Mouse (Mus musculus) heart, postnatal 10 days (tissue): ENCODE results near the gene Marc1. TPM values are rescaled to one million over a fixed set of nuclear protein-coding genes. Genes with fewer than 3 reads are reported as not detected.

Experiments used
- DNase-seq, 2 experiments: peaks; one replicate each; pipeline ENCODE4 v3.0.0; 2021
- intact Hi-C: fragments of 180-260 bp; cut with DNase I; formaldehyde crosslinking; loops from one replicate; pipeline ENCODE4 v1.15.1; 2025
- total RNA-seq, 2 experiments: library from RNA; stranded (reverse); gene quantifications; 2 replicates each; pipeline ENCODE4 v1.2.3; 2021

Gene Marc1
- total RNA-seq, 2 experiments from 2014 or later: not detected

DNA sequence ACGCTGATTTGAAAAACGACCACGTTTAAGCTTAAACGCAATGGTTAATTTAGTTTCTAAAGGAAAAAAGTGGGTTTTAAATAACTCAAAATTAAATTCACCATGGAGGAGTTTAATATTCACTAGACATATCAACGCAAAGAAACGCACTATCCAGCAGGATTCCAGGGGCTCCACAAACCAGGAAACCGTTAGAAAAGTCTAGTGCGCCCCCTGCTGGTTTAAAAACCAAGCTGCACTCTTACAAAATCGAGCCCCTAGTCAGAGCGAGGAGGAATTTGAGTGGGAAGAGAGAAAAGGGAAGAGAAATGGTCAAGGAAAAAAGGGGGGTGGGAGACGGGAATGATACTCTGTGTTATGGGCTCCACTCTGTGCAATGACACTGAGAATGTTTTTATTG, 14.0 kb upstream of the Marc1 start:
- intact Hi-C loops: loop anchor here (2.0 kb wide), 4 partner anchors 20 to 362 kb away; partner anchors contain the start of gene C130074G19Rik
- peak in 1 of 2 experiments; percentile 70 for DNase-seq

- peak; percentile 93 to 96 for DNase-seq
- intact Hi-C loops: loop anchor here (2.0 kb wide), 4 partner anchors 20 to 362 kb away; partner anchors contain the start of gene C130074G19Rik
Measured at GRCm38 (mm10) chr1:184824439-184824851, 13.3 kb upstream of the Marc1 start.

DNA sequence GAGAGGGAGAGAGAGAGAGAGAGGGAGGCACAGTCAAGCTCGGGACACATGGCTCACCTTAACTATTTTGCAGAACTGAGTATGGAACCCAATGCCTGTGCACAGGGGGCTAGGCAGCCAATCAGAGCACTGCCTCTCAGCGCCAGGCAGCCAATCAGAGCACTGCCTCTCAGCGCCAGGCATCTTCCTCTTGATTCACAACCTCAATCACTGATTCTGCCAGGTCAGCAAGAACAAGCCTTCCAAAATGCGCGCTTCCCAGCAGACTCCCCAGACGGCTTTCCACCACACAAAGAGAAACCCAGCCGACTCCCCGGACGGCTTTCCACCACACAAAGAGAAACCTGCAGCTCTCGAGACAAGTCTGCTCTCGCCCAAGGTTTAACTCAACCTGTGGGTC, 11.6 kb upstream of the Marc1 start:
- DNase-seq: peak in 1 of 2 experiments; percentile 36
- intact Hi-C loops: no loop called here

DNA sequence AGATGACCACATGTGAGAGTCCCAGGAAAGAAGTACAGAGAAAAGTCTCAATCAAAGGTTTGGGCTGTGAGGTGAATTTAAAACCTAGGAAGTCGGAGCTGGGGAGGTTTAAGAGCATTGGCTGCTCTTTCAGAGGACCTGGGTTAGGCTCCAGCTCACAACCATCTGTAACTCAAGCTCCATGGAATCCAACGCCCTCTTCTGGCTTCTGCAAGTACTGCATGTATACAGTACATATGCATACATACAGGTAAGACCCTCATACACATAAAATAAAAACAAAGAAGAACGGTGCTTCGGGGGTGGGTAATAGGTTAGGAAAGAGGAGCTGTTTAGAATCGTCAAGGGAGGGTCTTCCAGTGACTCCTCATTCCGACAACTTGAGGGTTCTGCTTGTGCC, 6.7 kb upstream of the Marc1 start:
- DNase-seq: no peak
- intact Hi-C loops: no loop called here

GRCm38 (mm10) chr1:184811716-184812250, 670 bp upstream of the Marc1 start:
- intact Hi-C loops: no loop called here
- no peak for DNase-seq

DNA sequence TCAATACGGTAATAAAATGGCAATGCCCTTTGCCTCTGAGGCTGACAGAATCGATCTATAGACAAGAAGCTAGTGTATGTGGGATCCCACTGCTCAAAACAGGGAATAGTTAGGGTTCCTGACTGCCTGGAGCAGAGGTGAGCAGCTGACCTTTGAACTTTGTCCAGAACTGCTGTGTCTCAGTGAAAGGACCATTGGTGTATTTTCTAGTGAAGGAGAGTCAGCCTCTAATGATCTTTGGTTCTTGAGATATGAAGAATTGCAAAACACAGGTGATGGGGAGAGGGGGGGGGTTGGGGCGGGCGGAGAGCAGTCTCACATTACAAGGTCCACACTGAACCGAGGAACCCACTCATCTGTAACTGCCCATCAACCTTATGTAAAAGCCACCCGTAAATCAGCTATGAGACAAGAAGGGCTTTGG, 1.5 kb downstream of the Marc1 start:
- intact Hi-C loops: no loop called here
- DNase-seq: no peak

DNA sequence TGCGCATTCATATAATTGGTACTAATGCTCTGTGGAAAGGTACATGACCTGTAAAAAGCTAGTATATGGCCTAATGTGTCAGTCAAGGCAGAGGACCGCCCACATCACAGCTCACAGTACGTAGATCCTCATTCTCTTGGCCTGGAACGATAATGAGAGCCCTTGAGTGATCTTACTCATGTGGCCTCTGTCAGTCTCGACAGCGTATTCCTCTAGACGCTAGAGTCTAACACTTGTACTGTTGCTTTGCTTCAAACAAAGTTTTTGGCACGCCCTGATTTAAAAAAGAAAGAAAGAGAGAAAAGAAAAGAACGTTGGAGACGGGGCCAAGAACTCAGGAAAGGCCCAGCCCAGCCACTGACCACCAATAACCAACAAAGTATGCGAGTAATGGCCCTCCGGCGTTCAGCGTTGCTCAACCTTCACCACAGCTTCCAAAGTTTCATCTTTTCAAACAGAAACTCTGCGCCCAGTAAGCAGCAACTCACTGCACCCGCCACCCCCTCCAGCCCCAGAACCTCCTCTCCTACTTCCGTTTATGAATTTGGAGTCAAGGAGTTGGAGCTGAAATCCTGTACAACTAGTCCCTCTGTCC, 2.6 kb downstream of the Marc1 start:
- no peak for DNase-seq
- intact Hi-C loops: no loop called here

DNA sequence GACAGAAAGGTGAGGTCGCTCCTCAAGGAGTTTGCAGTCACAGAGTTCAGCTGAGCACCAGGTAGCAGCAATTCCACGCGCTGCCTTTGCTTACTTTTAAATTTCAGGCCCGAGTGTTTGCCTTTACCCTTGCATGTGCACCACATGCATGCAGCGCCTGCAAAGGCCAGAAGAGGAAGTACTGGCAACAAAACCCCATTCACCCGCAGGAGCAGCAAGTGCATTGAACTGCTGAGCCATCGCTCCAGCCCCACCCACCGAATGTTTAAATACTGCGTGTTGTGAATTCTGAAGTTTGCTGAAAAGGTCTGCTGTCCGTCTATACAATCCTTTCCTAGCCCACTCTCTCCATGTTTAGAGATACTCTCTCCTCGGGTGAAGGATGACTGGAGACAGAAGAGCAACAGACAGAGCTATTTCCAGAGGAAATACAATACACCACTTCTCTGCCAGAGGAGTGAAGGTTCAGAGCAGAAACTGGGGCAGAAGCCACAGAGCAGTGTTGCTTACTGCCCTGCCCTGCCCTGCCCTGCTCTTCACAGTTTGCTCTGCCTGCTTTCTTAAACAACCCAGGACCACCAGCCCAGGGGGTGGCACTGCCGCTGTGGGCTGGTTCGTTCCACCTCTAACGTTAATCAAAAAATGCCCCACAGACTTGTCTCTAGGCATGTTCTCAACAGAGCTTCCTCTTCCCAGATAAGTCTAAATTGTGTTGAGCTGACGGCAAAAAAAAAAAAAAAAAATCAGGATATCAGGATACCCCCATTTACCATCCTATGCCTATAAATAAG, 3.3 kb downstream of the Marc1 start:
- intact Hi-C loops: no loop called here
- no peak for DNase-seq

- DNase-seq: no peak
- intact Hi-C loops: no loop called here
Measured at GRCm38 (mm10) chr1:184807123-184807522, 4.0 kb downstream of the Marc1 start.

DNA sequence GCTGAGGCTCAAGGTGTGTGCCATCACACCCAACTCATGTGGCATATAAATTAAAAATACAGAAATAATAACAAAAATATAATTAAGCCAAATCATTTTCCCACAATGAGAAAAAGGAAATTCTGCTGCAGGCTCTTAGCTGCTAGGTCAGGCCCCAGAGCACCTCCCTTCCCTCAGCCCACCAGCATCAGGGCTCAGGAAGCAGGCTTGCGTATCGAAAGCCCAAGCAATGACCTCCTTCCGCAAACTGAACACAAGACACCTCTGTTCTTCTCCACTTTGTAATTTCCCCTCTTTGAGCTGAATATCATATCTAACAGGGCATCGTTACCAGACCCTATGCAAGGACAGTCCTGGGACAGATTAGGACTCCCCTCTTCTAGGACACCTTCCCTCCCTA, 5.4 kb downstream of the Marc1 start:
- intact Hi-C loops: no loop called here
- no peak for DNase-seq

- peak; percentile 57 to 62 for DNase-seq
- intact Hi-C loops: loop anchor here (5.0 kb wide), 1 partner anchor 526 kb away; no protein-coding TSS in a partner anchor
Measured at GRCm38 (mm10) chr1:184793163-184793876, 17.8 kb downstream of the Marc1 start.

- peak; percentile 41 to 67 for DNase-seq
- intact Hi-C loops: loop anchor here (5.0 kb wide), 1 partner anchor 524 kb away; no protein-coding TSS in a partner anchor
Measured at GRCm38 (mm10) chr1:184791109-184791508, 20.0 kb downstream of the Marc1 start.

GRCm38 (mm10) chr1:184786376-184787151, 24.5 kb downstream of the Marc1 start:
- DNase-seq: no peak
- intact Hi-C loops: no loop called here

DNA sequence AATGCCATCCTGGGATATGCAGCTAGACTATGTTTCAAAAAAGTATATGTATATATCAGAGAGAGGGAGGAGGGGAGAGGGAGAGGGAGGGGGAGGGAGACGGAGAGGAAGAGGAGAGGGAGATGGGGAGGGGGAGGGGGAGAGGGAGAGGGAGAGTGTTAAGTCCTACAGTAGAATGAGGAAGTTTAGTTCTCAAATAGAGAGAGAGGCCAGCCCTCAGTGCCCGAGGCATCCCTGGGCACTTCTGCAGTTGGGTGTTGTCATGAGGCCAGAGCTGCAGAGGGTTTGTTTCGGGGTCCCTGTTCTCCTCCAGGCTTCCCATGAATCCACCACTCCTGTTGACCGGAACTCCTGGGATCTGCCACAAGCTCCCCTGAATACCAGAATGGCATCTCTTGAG, 27.5 kb downstream of the Marc1 start:
- no peak for DNase-seq
- intact Hi-C loops: no loop called here

DNA sequence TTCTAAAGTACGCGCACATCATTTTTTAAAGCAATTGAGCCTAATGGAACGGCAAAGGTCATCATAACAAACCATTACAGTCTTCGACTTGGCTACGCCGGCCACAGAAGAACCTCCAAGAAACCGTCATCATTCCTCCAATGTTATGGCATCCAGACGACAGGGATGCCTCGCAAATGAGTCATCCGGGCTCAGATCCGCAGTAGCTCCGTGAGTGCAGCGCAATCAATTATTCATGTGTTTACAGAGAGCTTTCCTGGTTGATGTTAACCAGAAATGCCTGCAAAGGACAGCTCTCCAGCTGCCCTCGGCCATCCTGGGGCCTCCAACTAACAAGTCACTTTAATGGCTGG, 29.0 kb downstream of the Marc1 start:
- peak; percentile 50 to 61 for DNase-seq
- intact Hi-C loops: no loop called here

- intact Hi-C loops: no loop called here
- DNase-seq: no peak
Measured at GRCm38 (mm10) chr1:184781286-184782160, 29.6 kb downstream of the Marc1 start.

GRCm38 (mm10) chr1:184778157-184778556, 33.0 kb downstream of the Marc1 start:
- intact Hi-C loops: loop anchor here (10.0 kb wide), 1 partner anchor 513 kb away; no protein-coding TSS in a partner anchor
- DNase-seq: no peak

- intact Hi-C loops: loop anchor here (10.0 kb wide), 1 partner anchor 512 kb away; no protein-coding TSS in a partner anchor
- DNase-seq: no peak
Measured at GRCm38 (mm10) chr1:184777061-184777795, 33.9 kb downstream of the Marc1 start.
